Mouse (Mus musculus) frontal cortex, postnatal 36 days (tissue): ENCODE results near the gene Cyp4a10.
"Not testable (repeated sequence)": the region's sequence is repeated elsewhere in the genome, so short reads cannot be mapped to it uniquely, and the experiment has no call there.

Source experiments
- DNase-seq, 2 experiments: peaks; one replicate each; pipeline ENCODE4 v3.0.0; 2022; ENCODE audit warnings: low spot score in 2 of 2

Gene Cyp4a10

DNA sequence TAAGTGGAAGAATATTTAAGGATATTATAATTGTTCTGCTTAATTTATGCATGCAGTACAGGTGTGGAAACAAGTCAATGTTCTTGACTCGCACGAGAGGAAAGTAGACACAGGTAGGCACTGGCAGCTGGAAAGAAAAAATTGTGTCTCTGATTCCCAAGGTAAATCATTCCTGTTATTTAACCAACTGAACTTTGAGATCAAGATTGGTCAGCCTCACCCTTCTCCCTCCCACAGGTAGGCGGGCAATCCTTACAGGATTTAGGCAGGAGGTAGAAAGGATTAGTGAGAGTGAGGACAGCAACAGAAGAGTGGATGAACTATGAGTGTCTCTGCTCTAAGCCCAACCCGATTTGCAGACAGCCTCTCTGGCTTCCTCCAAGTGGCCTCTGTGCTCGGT, at the start of gene Cyp4a10:
Gene Cyp4a10, plus strand, starts transcription at position 265 of the 400 bp plus-strand sequence.
- not testable (repeated sequence) for DNase-seq

DNA sequence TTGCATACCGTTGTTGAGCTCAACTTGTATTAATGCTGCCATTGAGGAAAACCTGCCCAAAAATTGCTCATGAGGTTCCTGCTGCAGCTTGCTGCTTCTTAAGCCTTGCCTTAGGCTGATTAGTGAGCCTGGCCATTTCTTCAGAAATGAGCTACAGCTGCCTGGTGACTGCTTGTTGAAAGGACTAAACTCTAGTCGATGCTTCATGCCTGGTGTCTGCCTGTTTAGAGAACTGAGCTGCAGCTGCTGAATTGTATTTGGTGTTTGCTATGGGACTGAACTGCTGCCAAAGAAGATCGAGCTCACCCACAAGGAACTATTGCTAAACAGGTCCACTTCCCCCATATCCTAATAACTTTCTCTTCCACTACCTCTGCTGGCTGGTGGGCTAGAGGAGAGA, 44.5 kb upstream of the Cyp4a10 start:
- not testable (repeated sequence) for DNase-seq

- peak; percentile 6 to 8 for DNase-seq
Measured at GRCm38 (mm10) chr4:115476051-115476450, 42.0 kb upstream of the Cyp4a10 start.

DNA sequence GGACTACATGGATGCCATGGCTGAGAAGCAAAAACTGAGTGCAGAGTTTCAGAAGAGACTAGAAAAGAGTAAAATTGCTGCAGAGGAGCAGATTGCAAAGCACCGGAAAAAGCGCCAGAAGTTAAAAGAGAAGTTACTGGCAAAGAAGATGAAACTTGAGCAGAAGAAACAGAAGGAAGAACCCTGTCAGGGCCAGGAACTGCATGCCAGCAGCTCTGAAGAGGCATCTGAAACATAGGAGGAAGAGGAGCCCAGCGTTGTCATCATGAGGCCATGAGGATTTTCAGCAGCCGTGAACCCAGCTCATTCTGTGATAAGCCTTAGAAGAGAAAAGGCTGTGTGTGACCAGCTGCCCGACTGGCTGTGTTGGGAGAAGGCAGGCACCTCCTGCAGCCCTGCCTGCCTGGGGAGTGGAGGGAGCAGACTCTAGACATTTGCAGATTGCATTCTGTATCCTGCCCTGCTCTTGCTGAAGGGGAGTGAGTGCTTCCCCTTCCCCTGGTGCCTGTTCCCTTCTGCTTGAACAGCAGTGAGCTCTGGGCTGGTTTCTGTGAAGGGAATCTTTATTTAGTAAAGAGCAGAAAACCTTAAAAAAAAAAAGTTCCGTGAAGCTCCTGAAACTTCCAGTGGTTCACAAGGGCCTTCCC, 36.9 kb upstream of the Cyp4a10 start:
- DNase-seq = peak in 1 of 2 experiments; percentile 0

- DNase-seq = no peak
Measured at GRCm38 (mm10) chr4:115496001-115496400, 22.1 kb upstream of the Cyp4a10 start, which contains the start of gene Cyp4a14. Cyp4a14 (minus strand) TSS chr4:115496142.

DNA sequence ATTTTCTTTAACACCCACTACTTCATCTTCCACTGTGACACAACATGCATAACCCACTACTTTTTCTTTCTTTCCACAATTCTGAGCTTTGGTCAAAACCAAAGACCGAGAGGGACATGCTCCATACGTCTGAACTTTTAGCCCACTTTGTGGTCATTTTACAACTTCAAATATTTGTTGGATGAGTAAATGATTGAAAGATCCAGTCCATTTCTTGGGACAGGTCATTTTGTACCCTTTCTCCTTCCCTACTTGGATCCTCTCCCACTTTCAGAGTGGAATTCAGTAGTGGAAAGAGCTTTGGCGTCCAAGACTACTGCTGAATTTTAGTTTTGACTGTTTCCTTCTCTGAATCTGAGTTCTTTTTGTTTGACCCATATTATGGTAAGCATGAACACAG, 20.6 kb upstream of the Cyp4a10 start:
- DNase-seq = no peak

DNA sequence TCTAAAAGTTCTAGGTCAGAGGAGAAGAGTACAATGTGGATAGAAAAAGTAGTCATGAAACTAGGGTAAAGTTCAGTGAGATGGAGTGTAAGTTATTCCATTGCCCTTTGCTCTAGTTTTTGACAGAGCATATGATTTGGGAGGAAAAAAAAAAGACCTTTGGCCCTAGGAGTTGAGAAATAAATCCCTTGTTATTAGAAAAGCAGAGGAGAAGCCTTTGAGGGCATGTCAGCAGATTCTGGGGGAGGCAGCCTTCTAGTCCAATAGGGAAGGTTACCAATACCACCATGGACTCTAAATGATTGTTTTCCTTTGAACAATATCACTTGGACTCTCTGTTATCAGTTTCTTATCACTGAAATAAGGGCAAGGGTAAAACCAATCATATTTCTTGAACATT, 4.1 kb upstream of the Cyp4a10 start:
- not testable (repeated sequence) for DNase-seq

DNA sequence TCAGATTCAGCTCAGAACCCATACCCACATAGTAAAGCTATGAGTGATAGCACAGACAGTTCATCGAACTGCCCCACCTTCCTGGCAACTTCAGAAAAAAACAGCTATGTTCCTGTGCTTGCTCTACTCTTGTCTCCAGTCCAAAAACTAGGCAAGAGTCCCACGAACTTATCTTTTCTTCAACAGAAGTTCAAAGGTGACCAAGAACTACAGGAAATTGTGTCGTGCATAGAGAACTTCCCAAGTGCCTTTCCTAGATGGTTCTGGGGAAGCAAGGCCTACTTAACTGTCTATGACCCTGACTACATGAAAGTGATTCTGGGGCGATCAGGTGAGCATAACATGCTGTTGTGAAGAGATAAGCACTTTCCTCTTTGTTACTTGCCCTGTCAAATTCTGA, 1.4 kb downstream of the Cyp4a10 start:
- DNase-seq = no peak

- no peak for DNase-seq
Measured at GRCm38 (mm10) chr4:115521766-115522165, 3.7 kb downstream of the Cyp4a10 start.

- no peak for DNase-seq
Measured at GRCm38 (mm10) chr4:115545101-115545500, 27.0 kb downstream of the Cyp4a10 start.

DNA sequence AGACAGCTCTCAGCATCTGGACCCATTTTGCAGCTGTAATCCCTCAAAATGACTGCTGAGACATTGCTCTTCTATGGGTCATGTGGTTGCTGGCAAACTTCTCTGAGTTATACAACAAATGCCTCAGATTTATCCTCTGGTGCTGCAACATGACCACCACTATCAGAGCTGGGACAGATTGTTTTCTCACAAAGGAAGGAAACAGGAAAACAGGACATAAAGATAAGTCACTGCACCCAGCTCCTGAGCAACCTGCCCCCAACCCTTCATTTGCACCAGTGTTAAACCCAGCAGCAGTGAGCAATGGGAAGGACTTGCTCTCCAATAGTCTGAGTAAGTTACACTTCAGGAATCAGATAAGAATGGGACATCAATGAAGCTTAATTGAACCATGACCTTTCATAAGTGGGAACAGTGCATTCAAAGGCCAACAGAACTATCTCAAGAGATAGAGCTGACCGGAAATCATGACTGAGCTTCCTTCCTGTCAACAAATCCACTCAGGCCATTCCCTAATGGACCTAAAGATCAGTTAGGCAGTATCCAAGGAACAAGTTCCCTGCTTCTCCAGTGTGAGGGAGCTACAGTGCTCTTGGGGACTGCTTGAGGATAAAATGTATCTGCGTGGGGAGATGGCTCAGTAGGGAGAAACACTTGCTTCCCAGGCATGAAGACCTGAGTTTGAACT, 28.2 kb downstream of the Cyp4a10 start:
- DNase-seq = no peak

DNA sequence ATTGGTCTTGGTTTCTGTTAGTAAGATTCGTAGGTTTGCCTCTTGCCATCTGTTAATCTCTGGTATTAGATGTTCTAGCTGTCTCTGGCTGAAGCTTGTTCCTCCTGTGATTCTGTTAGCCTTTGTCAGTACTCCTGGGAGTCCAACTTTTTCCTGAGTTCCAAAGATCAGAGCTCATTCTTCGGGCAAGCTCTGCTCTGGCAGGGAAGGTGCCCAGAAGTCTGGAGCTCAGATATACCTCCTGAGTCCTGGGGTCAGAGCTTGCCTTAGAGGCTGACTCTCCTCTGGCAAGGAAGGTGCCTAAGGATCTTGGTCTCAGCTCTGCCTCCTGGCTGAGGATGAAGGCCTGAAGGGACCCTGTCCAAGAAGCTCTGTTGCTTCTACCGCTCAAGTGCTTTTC, 34.7 kb downstream of the Cyp4a10 start:
- DNase-seq = no peak

GRCm38 (mm10) chr4:115555513-115555912, 37.4 kb downstream of the Cyp4a10 start:
- DNase-seq = no peak

GRCm38 (mm10) chr4:115557861-115558561, 39.9 kb downstream of the Cyp4a10 start:
- DNase-seq = no peak

- not testable (repeated sequence) for DNase-seq
Measured at GRCm38 (mm10) chr4:115561236-115561635, 43.2 kb downstream of the Cyp4a10 start.

DNA sequence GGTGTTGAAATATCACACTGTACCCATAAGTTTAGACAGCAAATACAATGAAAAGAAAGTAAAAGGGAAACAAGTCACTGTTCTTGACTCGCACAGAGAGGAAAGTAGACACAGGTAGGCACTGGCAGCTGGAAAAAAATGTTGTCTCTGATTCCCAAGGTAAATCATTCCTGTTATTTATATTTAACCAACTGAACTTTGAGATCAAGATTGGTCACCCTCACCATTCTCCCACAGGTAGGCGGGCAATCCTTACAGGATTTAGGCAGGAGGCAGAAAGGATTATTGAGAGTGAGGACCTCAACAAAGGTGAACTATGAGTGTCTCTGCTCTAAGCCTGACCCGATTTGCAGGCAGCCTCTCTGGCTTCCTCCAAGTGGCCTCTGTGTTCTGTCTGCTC, 45.3 kb downstream of the Cyp4a10 start, which contains the start of gene Cyp4a31:
Gene Cyp4a31, plus strand, starts transcription at position 249 of the 400 bp plus-strand sequence.
- DNase-seq = no peak

GRCm38 (mm10) chr4:115564469-115565225, 46.6 kb downstream of the Cyp4a10 start:
- not testable (repeated sequence) for DNase-seq

DNA sequence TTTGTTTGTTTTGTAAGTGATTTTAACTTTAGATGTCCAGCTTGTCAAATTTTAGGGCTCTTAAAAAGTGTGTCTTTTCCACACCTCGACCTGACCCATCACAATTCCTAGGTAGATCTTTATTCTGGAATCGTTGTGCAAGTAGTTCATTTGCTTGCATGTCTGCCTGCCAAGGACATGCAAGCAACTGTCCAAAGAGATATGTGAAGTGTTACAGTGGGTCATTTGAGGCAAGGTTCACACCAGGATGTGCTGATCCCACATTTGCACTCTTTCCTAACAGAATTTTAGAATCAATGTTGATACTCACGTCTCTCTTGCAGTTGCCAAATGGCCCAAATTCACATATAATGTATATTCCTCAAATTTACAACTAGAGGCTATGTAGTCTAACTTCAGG, 57.2 kb downstream of the Cyp4a10 start:
- no peak for DNase-seq

DNA sequence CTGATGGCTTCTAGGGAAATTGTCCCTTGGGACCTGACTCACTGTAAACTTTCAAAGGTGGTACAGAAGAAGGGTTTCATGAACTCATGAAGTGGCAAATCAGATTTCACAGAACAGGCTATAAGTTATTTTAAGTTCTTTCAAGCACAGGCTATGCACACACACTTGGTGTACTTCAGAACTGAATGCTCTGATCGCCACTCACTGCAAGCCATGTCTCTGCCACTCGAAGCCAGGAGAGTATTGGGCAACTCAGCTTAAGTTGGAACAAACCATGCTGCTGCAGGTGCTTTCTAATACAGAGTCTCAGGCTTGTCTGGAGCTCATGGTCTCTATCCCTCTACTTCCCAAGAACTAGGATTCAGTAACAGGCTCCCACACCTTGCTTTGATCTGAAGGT, 57.7 kb downstream of the Cyp4a10 start:
- DNase-seq = no peak

GRCm38 (mm10) chr4:115583036-115583435, 65.0 kb downstream of the Cyp4a10 start:
- no peak for DNase-seq
